Mouse (Mus musculus) midbrain, embryonic 15.5 days (tissue): ENCODE data around the gene Fus. TPM values are rescaled to one million over a fixed set of nuclear protein-coding genes. Genes with fewer than 3 reads are reported as not detected.

Source experiments
- ATAC-seq: fragments of 200-750 bp; cut with Nextera tagmentation; replicated peaks from 2 replicates; pipeline ENCODE4 v1.8.0; 2017; ENCODE audit warnings: moderate TSS enrichment
- H3K27ac ChIP-seq: fragments of 300-500 bp; sonication (generic); 2 replicates; pipeline ENCODE4 v1.5.1; 2015; ENCODE audit warnings: mild to moderate bottlenecking, inconsistent platforms
- H3K27me3 ChIP-seq: fragments of 300-500 bp; sonication (generic); replicated peaks from 2 replicates; pipeline ENCODE4 v1.6.1; 2015; ENCODE audit warnings: inconsistent platforms
- H3K36me3 ChIP-seq: fragments of 300-500 bp; sonication (generic); replicated peaks from 2 replicates; pipeline ENCODE4 v1.6.1; 2015; ENCODE audit warnings: inconsistent platforms
- H3K4me1 ChIP-seq: fragments of 300-500 bp; sonication (generic); 2 replicates; pipeline ENCODE4 v1.6.1; 2015; ENCODE audit warnings: inconsistent platforms
- H3K4me2 ChIP-seq: fragments of 300-500 bp; sonication (generic); 2 replicates; pipeline ENCODE4 v1.6.1; 2015; ENCODE audit warnings: inconsistent platforms, mild to moderate bottlenecking, moderate library complexity
- H3K4me3 ChIP-seq: fragments of 300-500 bp; sonication (generic); 2 replicates; pipeline ENCODE4 v1.5.1; 2015; ENCODE audit warnings: mild to moderate bottlenecking, inconsistent platforms
- H3K9ac ChIP-seq: fragments of 300-500 bp; sonication (generic); 2 replicates; pipeline ENCODE4 v1.6.1; 2015; ENCODE audit warnings: mild to moderate bottlenecking, inconsistent platforms
- H3K9me3 ChIP-seq: fragments of 300-500 bp; sonication (generic); 2 replicates; pipeline ENCODE4 v1.6.1; 2016; ENCODE audit warnings: inconsistent platforms
- WGBS: fragments of 180-500 bp; shearing (Covaris S2); methylation state at CpG from one replicate; pipeline ENCODE4 v1.1.7; 2015; ENCODE audit warnings: mixed read lengths; 5-methylcytosine and 5-hydroxymethylcytosine counted together
- polyA plus RNA-seq: library from polyadenylated mRNA; unstranded; fragments of >200 nt; fragmentation: Nextera tagmentation; extraction: Ambion mirVana; gene quantifications from 2 replicates; pipeline ENCODE4 v1.2.1, GENCODE M21; 2015

The Fus gene
- polyA plus RNA-seq, 1 experiment from 2014 or later: 380 TPM

GRCm38 (mm10) chr7:127959364-127959763 lies 7.9 kb upstream of the Fus start:
- H3K27ac ChIP-seq: no peak overlapping the region
- H3K9ac ChIP-seq: no peak overlapping the region
- 65% methylated on average over 5 of the region's 5 CpGs for whole genome bisulfite sequencing
- ATAC-seq: no peak
- H3K9me3 ChIP-seq: no peaks in the 10 kb centered on the region
- no peaks in the 10 kb centered on the region for H3K4me1 ChIP-seq
- H3K4me2 ChIP-seq: no peak overlapping the region
- H3K36me3 ChIP-seq: no peaks in the 10 kb centered on the region
- H3K4me3 ChIP-seq: no peak overlapping the region
- H3K27me3 ChIP-seq: no peaks in the 10 kb centered on the region

GRCm38 (mm10) chr7:127966371-127966918 lies 812 bp upstream of the Fus start:
- H3K27ac ChIP-seq: peak overlapping the region; percentile 97
- peak overlapping the region; percentile 90 for H3K4me3 ChIP-seq
- ATAC-seq: no peak; the same call in 1 of the 2 replicates
- H3K36me3 ChIP-seq: peaks cover 16% of the 10 kb centered on the region
- no peaks in the 10 kb centered on the region for H3K27me3 ChIP-seq
- 9% methylated on average over 10 of the region's 10 CpGs for WGBS
- H3K4me1 ChIP-seq: peaks cover 22% of the 10 kb centered on the region
- peak overlapping the region; percentile 88 for H3K9ac ChIP-seq
- H3K4me2 ChIP-seq: peak overlapping the region; percentile 58
- no peaks in the 10 kb centered on the region for H3K9me3 ChIP-seq

GRCm38 (mm10) chr7:127967922-127968828 lies 918 bp downstream of the Fus start:
- no peaks in the 10 kb centered on the region for H3K9me3 ChIP-seq

DNA sequence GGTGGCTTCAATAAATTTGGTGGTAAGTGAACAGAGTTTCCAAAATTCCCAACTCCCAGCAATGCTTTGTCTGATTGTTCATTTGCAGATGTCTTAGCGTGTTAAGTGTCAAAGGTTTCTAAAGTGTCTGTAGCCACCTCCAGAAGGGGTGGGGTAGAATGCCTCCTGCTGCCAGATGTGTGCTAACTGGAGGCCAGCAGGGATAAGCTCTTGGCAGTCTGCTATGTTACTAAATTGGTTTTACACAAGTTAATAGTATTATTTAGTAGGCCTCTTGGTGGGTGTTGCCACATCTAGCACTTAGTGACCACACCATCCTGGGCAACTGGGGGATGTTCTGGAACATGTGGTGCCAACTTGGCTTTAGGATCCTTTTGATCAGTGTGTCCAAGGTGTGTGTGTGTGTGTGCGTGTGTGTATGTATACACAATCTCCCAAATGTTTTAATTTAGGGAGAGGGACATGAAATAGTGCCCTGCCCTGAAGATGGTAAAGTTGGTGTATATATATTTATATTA lies 7.2 kb downstream of the Fus start:
- Histone ChIP-seq H3K27me3 (no peaks in the 10 kb centered on the region), H3K27ac (no peak overlapping the region), H3K36me3 (peaks cover 82% of the 10 kb centered on the region), H3K9ac (no peak overlapping the region), H3K4me2 (no peak overlapping the region), H3K4me3 (no peak overlapping the region), H3K4me1 (peaks cover 12% of the 10 kb centered on the region), H3K9me3 (no peaks in the 10 kb centered on the region)
- no peak for ATAC-seq
- WGBS: 84% methylated on average over 2 of the region's 2 CpGs

More at GRCm38 (mm10) chr7:127967922-127968828, 918 bp downstream of the Fus start:
- Histone ChIP-seq H3K27ac (peak overlapping the region; percentile 97), H3K4me1 (peaks cover 22% of the 10 kb centered on the region), H3K9ac (peak overlapping the region; percentile 88), H3K4me3 (peak overlapping the region; percentile 90), H3K27me3 (no peaks in the 10 kb centered on the region), H3K36me3 (peaks cover 31% of the 10 kb centered on the region), H3K4me2 (peak overlapping the region; percentile 85)
- peak; percentile 52 for ATAC-seq
- under 1% methylated on average over 39 of the region's 42 CpGs for WGBS

DNA sequence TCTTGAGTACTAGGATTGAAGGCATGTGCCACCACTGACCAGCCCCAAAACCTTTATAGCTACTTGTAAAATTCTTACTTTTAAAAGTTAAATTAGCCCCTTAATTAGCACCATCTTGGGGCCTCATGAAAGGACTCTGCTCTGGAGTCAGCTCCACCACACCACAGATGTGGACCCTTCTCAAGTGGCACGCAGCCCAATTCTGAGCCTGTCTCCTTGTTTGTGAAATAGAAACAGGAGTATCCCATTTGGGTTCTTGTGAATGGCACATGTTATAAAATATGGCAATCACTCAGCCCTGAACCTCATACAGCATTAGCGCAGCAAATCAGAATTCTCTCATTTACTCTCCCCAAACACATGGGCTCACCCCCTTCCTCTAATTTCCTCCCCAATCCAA lies 11.6 kb downstream of the Fus start:
- Histone ChIP-seq H3K4me2 (no peak overlapping the region), H3K27me3 (no peaks in the 10 kb centered on the region), H3K4me3 (no peak overlapping the region), H3K9me3 (no peaks in the 10 kb centered on the region), H3K36me3 (peaks cover 86% of the 10 kb centered on the region), H3K4me1 (peaks cover 4% of the 10 kb centered on the region; the same call in 1 of the 2 replicates), H3K27ac (no peak overlapping the region), H3K9ac (no peak overlapping the region)
- 96% methylated on average over 2 of the region's 2 CpGs for WGBS
- ATAC-seq: no peak

- 97% methylated on average over 3 of the region's 3 CpGs for WGBS
- ATAC-seq: no peak
Measured at GRCm38 (mm10) chr7:127980606-127981005, 13.3 kb downstream of the Fus start.

DNA sequence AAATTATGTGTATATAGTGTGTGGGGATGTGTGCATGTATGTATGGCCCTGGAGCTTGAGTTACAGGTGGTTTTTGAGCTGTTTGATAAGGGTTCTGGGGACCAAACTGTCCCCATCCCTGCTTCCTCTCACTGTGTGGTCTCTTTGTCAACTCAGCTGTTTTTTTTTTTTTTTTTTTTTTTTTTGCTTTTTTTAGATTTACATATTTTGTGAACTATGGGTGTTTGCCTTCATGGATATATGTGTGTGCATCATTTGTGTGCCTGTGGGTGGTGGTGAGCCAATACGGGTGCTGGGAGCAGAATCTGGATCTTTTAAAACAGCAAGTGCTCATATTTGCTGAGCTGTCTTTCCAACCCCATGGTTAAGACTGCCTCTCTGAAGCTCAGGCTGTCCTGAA lies 21.6 kb downstream of the Fus start:
- H3K4me2 ChIP-seq: no peak overlapping the region
- no peak overlapping the region for H3K9ac ChIP-seq
- H3K27ac ChIP-seq: no peak overlapping the region
- peaks cover 35% of the 10 kb centered on the region for H3K36me3 ChIP-seq
- no peak for ATAC-seq
- no peaks in the 10 kb centered on the region for H3K27me3 ChIP-seq
- H3K9me3 ChIP-seq: no peaks in the 10 kb centered on the region
- WGBS: 93% methylated on average over 1 of the region's 1 CpGs
- 0 out of 2 replicates have a peak, but pooled peaks cover 3% of the 10 kb centered on the region for H3K4me1 ChIP-seq
- no peak overlapping the region for H3K4me3 ChIP-seq

More at GRCm38 (mm10) chr7:127980606-127981005, 13.3 kb downstream of the Fus start:
- no peak overlapping the region for H3K4me3 ChIP-seq
- no peaks in the 10 kb centered on the region for H3K9me3 ChIP-seq
- no peaks in the 10 kb centered on the region for H3K4me1 ChIP-seq
- no peak overlapping the region for H3K4me2 ChIP-seq
- H3K27ac ChIP-seq: no peak overlapping the region
- H3K9ac ChIP-seq: no peak overlapping the region
- H3K27me3 ChIP-seq: no peaks in the 10 kb centered on the region
- H3K36me3 ChIP-seq: peaks cover 81% of the 10 kb centered on the region

- no peak; the same call in 1 of the 2 replicates for ATAC-seq
- H3K9me3 ChIP-seq: no peaks in the 10 kb centered on the region
- no peak overlapping the region for H3K4me3 ChIP-seq
- H3K27ac ChIP-seq: no peak overlapping the region
- no peak overlapping the region for H3K4me2 ChIP-seq
- no peak overlapping the region for H3K9ac ChIP-seq
- peaks cover 13% of the 10 kb centered on the region for H3K36me3 ChIP-seq
- no peaks in the 10 kb centered on the region for H3K27me3 ChIP-seq
- WGBS: 45% methylated on average over 6 of the region's 6 CpGs
- 0 out of 2 replicates have a peak, but pooled peaks cover 3% of the 10 kb centered on the region for H3K4me1 ChIP-seq
Measured at GRCm38 (mm10) chr7:127991643-127992487, 24.6 kb downstream of the Fus start.

- 0 out of 2 replicates have a peak, but pooled peaks cover 3% of the 10 kb centered on the region for H3K4me1 ChIP-seq
- WGBS: 51% methylated on average over 5 of the region's 5 CpGs
- ATAC-seq: 0 out of 2 replicates have a peak, but pooled peaks have one; percentile 15
- H3K9me3 ChIP-seq: no peaks in the 10 kb centered on the region
- no peak overlapping the region for H3K4me3 ChIP-seq
- no peak overlapping the region for H3K9ac ChIP-seq
- peaks cover 7% of the 10 kb centered on the region for H3K36me3 ChIP-seq
- H3K4me2 ChIP-seq: no peak overlapping the region
- no peak overlapping the region for H3K27ac ChIP-seq
- no peaks in the 10 kb centered on the region for H3K27me3 ChIP-seq
Measured at GRCm38 (mm10) chr7:127992488-127993340, 25.5 kb downstream of the Fus start.

- H3K9ac ChIP-seq: peak within 1 kb of the TSS; percentile 15; the same call in 1 of the 2 replicates
- no peak within 1 kb of the TSS for H3K4me3 ChIP-seq
- H3K4me1 ChIP-seq: 0 out of 2 replicates have a peak, but pooled peaks cover 3% of the 10 kb centered on the region
- no peaks in the 10 kb centered on the region for H3K9me3 ChIP-seq
- peak; percentile 33; the same call in 1 of the 2 replicates for ATAC-seq
- no peak within 1 kb of the TSS for H3K27ac ChIP-seq
- H3K4me2 ChIP-seq: peak within 1 kb of the TSS; percentile 41
- H3K36me3 ChIP-seq: peaks cover 7% of the 10 kb centered on the region
- WGBS: 22% methylated on average over 18 of the region's 18 CpGs
- no peaks in the 10 kb centered on the region for H3K27me3 ChIP-seq
Measured at GRCm38 (mm10) chr7:127993341-127993977, 26.2 kb downstream of the Fus start, which contains the start of gene Pycard. Gene Pycard, minus strand, starts transcription at chr7:127993867.
